Mouse (Mus musculus): ENCODE results near the gene Hhipl1.

- TF ChIP-seq CTCF (IDR thresholded peaks at IDR 0.05; ENCODE audit: low read depth) (no peak), EP300 (optimal IDR thresholded peaks at IDR 0.05) (no peak)
Measured at GRCm38 (mm10) chr12:108284455-108285224, 21.4 kb upstream of the Hhipl1 start.
